Mouse (Mus musculus): ENCODE measurements around the gene Dcaf15.

- TF ChIP-seq POLR2A (IDR thresholded peaks at IDR 0.05; ENCODE audit: control insufficient read depth in 1 of 2, insufficient read depth in 1 of 2, low read depth in 1 of 2, low read length in 2 of 2, poor library complexity in 1 of 2) (no peak), NRF1 (IDR thresholded peaks at IDR 0.05; ENCODE audit: insufficient read depth, low read depth, low read length, poor library complexity, severe bottlenecking) (no peak), CTCF (IDR thresholded peaks at IDR 0.05 in 2 of 3, conservative IDR thresholded peaks at IDR 0.05 in 1 of 3; ENCODE audit: control insufficient read depth in 1 of 3, insufficient read depth in 1 of 3, low read depth in 2 of 3, low read length in 3 of 3, poor library complexity in 1 of 3, severe bottlenecking in 1 of 3) (no peak), SIN3A (IDR thresholded peaks at IDR 0.05; ENCODE audit: low read length) (no peak), USF1 (IDR thresholded peaks at IDR 0.05; ENCODE audit: low read depth, low read length) (no peak), CHD2 (IDR thresholded peaks at IDR 0.05; ENCODE audit: low read length) (no peak)
These were observed 36.3 kb upstream of the Dcaf15 start for GRCm38 (mm10) chr8:84140838-84141237.

Measured in MEL (cell line).